Mouse (Mus musculus): Measurements from ENCODE around the gene Btbd9. TPM values are rescaled to one million over a fixed set of nuclear protein-coding genes. Genes with fewer than 3 reads are reported as not detected.

Gene Btbd9
- polyA plus RNA-seq, 1 experiment: 21.6 TPM

DNA sequence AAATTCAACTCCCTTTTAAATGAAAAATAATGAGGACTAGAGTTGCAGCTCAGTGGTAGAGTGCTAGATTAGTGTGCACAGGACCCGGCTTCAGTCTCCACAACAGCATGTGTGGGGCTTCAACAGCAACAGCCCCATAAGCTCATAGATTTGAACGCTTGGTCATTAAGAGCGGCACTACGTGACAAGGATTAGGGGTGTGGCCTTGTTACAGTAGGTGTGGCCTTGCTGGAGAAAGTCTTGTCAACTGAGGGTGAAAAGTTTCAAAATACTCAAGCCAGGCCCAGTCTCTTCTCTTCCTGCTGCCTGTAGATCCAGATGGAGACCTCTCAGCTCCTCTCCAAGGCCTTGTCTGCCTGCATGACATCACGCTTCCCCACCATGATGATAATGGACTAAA lies 84.1 kb downstream of the Btbd9 start:
- no peaks in the 10 kb centered on the region for H3K4me1 ChIP-seq (ENCODE audit: control insufficient read depth, insufficient read depth, low read length)
- no peak overlapping the region for H3K9ac ChIP-seq (ENCODE audit: low read depth, poor library complexity, severe bottlenecking)
- no peaks in the 10 kb centered on the region; the same call in 1 of the 2 replicates for H3K9me3 ChIP-seq (replicated peaks; ENCODE audit: control insufficient read depth, insufficient read depth, low read length, poor library complexity, severe bottlenecking)
- no peak overlapping the region for H3K4me3 ChIP-seq (ENCODE audit: low read depth, low read length)
- H3K36me3 ChIP-seq (ENCODE audit: control insufficient read depth, insufficient read depth, low read length, poor library complexity, severe bottlenecking): no peaks in the 10 kb centered on the region
- H3K27ac ChIP-seq (ENCODE audit: insufficient read depth, low read length): no peak overlapping the region
- H3K27me3 ChIP-seq (ENCODE audit: control insufficient read depth, insufficient read depth, low read length, poor library complexity, severe bottlenecking): no peaks in the 10 kb centered on the region
- TF ChIP-seq CTCF (IDR thresholded peaks at IDR 0.05; ENCODE audit: low read depth, low read length): no peak
- no peak for TF ChIP-seq POLR2A (IDR thresholded peaks at IDR 0.05; ENCODE audit: insufficient read depth, low read length)
- no peak for TF ChIP-seq EP300 (IDR thresholded peaks at IDR 0.05; ENCODE audit: insufficient read depth, low read depth, low read length)

DNA sequence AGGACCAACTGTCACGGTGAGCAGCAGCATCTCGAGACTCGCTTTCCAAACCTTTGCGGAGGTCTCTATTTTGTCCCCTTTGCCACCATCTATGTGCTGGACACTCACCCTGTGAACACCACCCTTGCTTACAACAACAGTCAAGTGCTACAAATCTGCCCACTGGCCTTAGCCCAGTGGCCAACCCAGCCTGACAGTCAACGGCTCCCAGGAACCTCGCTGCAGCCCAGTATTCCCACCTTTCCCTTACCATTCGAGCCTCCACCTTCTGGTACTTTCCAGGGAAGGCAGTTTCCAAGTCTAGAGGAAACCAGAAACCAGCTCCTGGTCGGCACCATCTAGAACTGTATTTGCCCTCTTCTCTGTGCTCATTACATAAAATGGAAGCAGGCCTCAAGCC lies 84.7 kb downstream of the Btbd9 start:
- no peaks in the 10 kb centered on the region for H3K36me3 ChIP-seq (ENCODE audit: control insufficient read depth, insufficient read depth, low read length, poor library complexity, severe bottlenecking)
- no peak overlapping the region for H3K4me3 ChIP-seq (ENCODE audit: low read depth, low read length)
- H3K9ac ChIP-seq (ENCODE audit: low read depth, poor library complexity, severe bottlenecking): no peak overlapping the region
- no peaks in the 10 kb centered on the region for H3K4me1 ChIP-seq (ENCODE audit: control insufficient read depth, insufficient read depth, low read length)
- no peaks in the 10 kb centered on the region; the same call in 1 of the 2 replicates for H3K9me3 ChIP-seq (replicated peaks; ENCODE audit: control insufficient read depth, insufficient read depth, low read length, poor library complexity, severe bottlenecking)
- H3K27ac ChIP-seq (ENCODE audit: insufficient read depth, low read length): no peak overlapping the region
- no peaks in the 10 kb centered on the region for H3K27me3 ChIP-seq (ENCODE audit: control insufficient read depth, insufficient read depth, low read length, poor library complexity, severe bottlenecking)
- TF ChIP-seq CTCF (IDR thresholded peaks at IDR 0.05; ENCODE audit: low read depth, low read length) (no peak), POLR2A (IDR thresholded peaks at IDR 0.05; ENCODE audit: insufficient read depth, low read length) (no peak), EP300 (IDR thresholded peaks at IDR 0.05; ENCODE audit: insufficient read depth, low read depth, low read length) (no peak)

DNA sequence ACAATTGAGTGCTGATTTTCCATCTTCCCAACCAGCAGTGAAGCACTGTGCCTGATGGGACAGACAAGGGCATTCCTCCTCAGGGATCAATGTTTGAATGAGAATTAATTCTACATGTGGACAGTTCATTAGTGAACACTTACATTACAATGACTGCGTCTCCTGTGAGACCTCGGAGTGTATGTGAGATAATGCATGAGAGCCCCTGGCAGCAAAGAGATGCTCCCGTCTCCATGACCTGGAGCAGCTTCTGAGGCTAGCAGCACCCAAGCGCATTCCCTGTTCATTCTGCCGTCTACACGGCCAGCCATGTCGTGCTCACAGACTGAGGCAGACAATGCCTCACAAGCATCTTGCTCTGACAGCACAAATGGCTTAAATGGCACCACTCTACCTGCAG lies 85.7 kb downstream of the Btbd9 start:
- Histone ChIP-seq H3K4me3 (ENCODE audit: low read depth, low read length) (no peak overlapping the region), H3K9ac (ENCODE audit: low read depth, poor library complexity, severe bottlenecking) (no peak overlapping the region), H3K9me3 (replicated peaks; ENCODE audit: control insufficient read depth, insufficient read depth, low read length, poor library complexity, severe bottlenecking) (no peaks in the 10 kb centered on the region; the same call in 1 of the 2 replicates), H3K36me3 (ENCODE audit: control insufficient read depth, insufficient read depth, low read length, poor library complexity, severe bottlenecking) (no peaks in the 10 kb centered on the region), H3K27me3 (ENCODE audit: control insufficient read depth, insufficient read depth, low read length, poor library complexity, severe bottlenecking) (no peaks in the 10 kb centered on the region), H3K4me1 (ENCODE audit: control insufficient read depth, insufficient read depth, low read length) (no peaks in the 10 kb centered on the region), H3K27ac (ENCODE audit: insufficient read depth, low read length) (no peak overlapping the region)
- TF ChIP-seq POLR2A (IDR thresholded peaks at IDR 0.05; ENCODE audit: insufficient read depth, low read length) (no peak), EP300 (IDR thresholded peaks at IDR 0.05; ENCODE audit: insufficient read depth, low read depth, low read length) (no peak), CTCF (IDR thresholded peaks at IDR 0.05; ENCODE audit: low read depth, low read length) (no peak)

DNA sequence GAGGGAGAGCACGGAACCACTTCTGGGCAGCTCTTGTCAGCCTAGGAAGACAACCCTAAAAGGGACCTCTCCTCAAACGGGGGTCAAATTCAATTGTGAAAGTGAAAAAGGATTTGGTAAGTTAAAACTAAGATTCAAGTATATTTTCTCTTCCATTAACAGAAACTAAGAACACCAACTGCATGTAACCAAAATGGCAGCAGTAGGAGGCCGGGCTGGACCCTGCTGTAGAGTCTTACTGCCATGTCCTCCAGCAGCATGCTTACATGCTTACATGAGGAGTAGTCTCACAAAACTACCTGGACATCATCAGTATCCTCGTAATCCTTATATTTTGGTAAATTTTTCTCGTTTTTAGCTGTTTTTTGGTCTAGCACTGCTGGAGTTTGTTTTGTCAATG lies 86.2 kb downstream of the Btbd9 start:
- no peaks in the 10 kb centered on the region for H3K27me3 ChIP-seq (ENCODE audit: control insufficient read depth, insufficient read depth, low read length, poor library complexity, severe bottlenecking)
- no peak overlapping the region for H3K27ac ChIP-seq (ENCODE audit: insufficient read depth, low read length)
- H3K4me1 ChIP-seq (ENCODE audit: control insufficient read depth, insufficient read depth, low read length): no peaks in the 10 kb centered on the region
- TF ChIP-seq CTCF (IDR thresholded peaks at IDR 0.05; ENCODE audit: low read depth, low read length): no peak
- no peak for TF ChIP-seq POLR2A (IDR thresholded peaks at IDR 0.05; ENCODE audit: insufficient read depth, low read length)
- TF ChIP-seq EP300 (IDR thresholded peaks at IDR 0.05; ENCODE audit: insufficient read depth, low read depth, low read length): no peak
- no peak overlapping the region for H3K9ac ChIP-seq (ENCODE audit: low read depth, poor library complexity, severe bottlenecking)
- no peaks in the 10 kb centered on the region; the same call in 1 of the 2 replicates for H3K9me3 ChIP-seq (replicated peaks; ENCODE audit: control insufficient read depth, insufficient read depth, low read length, poor library complexity, severe bottlenecking)
- H3K36me3 ChIP-seq (ENCODE audit: control insufficient read depth, insufficient read depth, low read length, poor library complexity, severe bottlenecking): no peaks in the 10 kb centered on the region
- H3K4me3 ChIP-seq (ENCODE audit: low read depth, low read length): no peak overlapping the region

DNA sequence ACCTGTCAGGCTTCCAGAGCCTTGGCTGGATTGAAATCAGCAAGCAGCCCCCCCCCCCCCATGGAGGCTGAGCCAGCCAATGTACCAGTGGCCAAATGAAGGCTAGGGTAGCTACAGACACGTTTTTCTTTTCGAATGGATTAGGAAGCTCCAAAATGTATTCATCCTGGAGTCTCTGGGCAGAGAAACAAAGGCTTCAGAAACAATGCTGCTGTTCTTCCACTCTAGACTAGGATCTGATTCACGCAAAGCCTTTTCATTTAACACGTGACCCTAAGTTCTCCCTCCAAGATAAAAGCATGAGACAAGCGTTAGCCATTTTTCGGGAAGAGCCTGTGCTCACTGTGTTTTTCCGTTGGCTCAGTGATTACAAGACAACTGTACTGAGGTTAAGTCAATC lies 86.7 kb downstream of the Btbd9 start:
- Histone ChIP-seq H3K4me1 (ENCODE audit: control insufficient read depth, insufficient read depth, low read length) (no peaks in the 10 kb centered on the region), H3K36me3 (ENCODE audit: control insufficient read depth, insufficient read depth, low read length, poor library complexity, severe bottlenecking) (no peaks in the 10 kb centered on the region), H3K27me3 (ENCODE audit: control insufficient read depth, insufficient read depth, low read length, poor library complexity, severe bottlenecking) (no peaks in the 10 kb centered on the region), H3K27ac (ENCODE audit: insufficient read depth, low read length) (no peak overlapping the region), H3K9me3 (replicated peaks; ENCODE audit: control insufficient read depth, insufficient read depth, low read length, poor library complexity, severe bottlenecking) (no peaks in the 10 kb centered on the region; the same call in 1 of the 2 replicates), H3K4me3 (ENCODE audit: low read depth, low read length) (no peak overlapping the region), H3K9ac (ENCODE audit: low read depth, poor library complexity, severe bottlenecking) (no peak overlapping the region)
- no peak for TF ChIP-seq POLR2A (IDR thresholded peaks at IDR 0.05; ENCODE audit: insufficient read depth, low read length)
- no peak for TF ChIP-seq CTCF (IDR thresholded peaks at IDR 0.05; ENCODE audit: low read depth, low read length)
- TF ChIP-seq EP300 (IDR thresholded peaks at IDR 0.05; ENCODE audit: insufficient read depth, low read depth, low read length): no peak

DNA sequence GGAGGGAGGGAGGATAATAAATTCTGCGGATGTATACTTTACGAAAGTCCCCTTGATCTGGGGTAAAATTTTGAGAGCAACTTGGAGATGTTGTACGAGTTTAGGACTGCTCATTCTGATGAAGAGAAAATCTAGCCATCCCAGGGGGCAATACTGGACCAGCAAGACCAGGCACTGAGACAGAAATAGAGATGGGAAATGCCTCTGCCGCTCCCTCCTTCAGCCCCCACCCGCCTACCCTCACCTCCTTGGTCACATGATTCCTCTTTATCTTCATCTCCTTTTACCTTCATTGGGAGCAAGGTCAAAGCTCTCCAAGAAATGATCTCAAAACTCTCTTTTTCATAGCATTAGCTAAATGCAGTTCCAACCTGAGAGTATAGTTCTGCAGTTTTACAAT lies 88.6 kb downstream of the Btbd9 start:
- no peak overlapping the region for H3K27ac ChIP-seq (ENCODE audit: insufficient read depth, low read length)
- H3K9me3 ChIP-seq (replicated peaks; ENCODE audit: control insufficient read depth, insufficient read depth, low read length, poor library complexity, severe bottlenecking): no peaks in the 10 kb centered on the region; the same call in 1 of the 2 replicates
- no peaks in the 10 kb centered on the region for H3K36me3 ChIP-seq (ENCODE audit: control insufficient read depth, insufficient read depth, low read length, poor library complexity, severe bottlenecking)
- H3K9ac ChIP-seq (ENCODE audit: low read depth, poor library complexity, severe bottlenecking): no peak overlapping the region
- no peaks in the 10 kb centered on the region for H3K4me1 ChIP-seq (ENCODE audit: control insufficient read depth, insufficient read depth, low read length)
- H3K4me3 ChIP-seq (ENCODE audit: low read depth, low read length): no peak overlapping the region
- H3K27me3 ChIP-seq (ENCODE audit: control insufficient read depth, insufficient read depth, low read length, poor library complexity, severe bottlenecking): no peaks in the 10 kb centered on the region
- TF ChIP-seq EP300 (IDR thresholded peaks at IDR 0.05; ENCODE audit: insufficient read depth, low read depth, low read length): no peak
- no peak for TF ChIP-seq CTCF (IDR thresholded peaks at IDR 0.05; ENCODE audit: low read depth, low read length)
- TF ChIP-seq POLR2A (IDR thresholded peaks at IDR 0.05; ENCODE audit: insufficient read depth, low read length): no peak
